Mouse (Mus musculus): ENCODE data around the gene Adcy2.

DNA sequence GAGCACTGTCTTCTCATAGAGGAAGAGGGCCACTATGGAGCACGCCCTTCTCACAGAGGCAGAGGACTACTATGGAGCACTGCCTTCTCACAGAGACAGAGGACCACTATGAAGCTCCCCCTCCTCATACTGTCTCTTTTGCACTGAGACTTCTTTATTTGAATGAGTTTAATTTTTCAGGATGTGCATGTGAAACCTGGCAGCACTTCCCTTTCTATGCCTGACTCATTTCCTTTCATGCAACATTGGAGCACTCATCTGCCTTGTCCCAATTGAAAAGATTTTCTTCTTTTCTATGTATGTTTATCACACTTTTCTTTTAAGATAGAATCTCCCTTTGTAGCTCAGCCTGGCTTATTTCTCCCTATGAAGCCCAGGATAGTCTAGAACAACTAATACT is 96.6 kb downstream of the Adcy2 start:
- TF ChIP-seq CTCF (conservative IDR thresholded peaks at IDR 0.05; ENCODE audit: low read length) (no peak), NANOG (IDR thresholded peaks at IDR 0.05; ENCODE audit: borderline replicate concordance, low read length) (no peak)
